Mouse (Mus musculus) CH12.LX (cell line): ENCODE measurements around the gene Cnpy2. TPM values are rescaled to one million over a fixed set of nuclear protein-coding genes. Genes with fewer than 3 reads are reported as not detected.

Experiments
- DNase-seq: peaks from one replicate; pipeline ENCODE4 v3.0.0-alpha.2; 2013; ENCODE audit errors: extremely low read depth
- H3K27ac ChIP-seq: 2 replicates; pipeline ENCODE4 v1.5.1; 2012; ENCODE audit warnings: low read depth, mild to moderate bottlenecking, control low read depth, moderate library complexity; ENCODE audit not compliant: insufficient read depth
- H3K27me3 ChIP-seq: replicated peaks from 2 replicates; pipeline ENCODE3; 2012; ENCODE audit warnings: inconsistent platforms
- H3K36me3 ChIP-seq, 2 experiments: replicated peaks in 1 of 2; 2 replicates each; pipeline versions ENCODE3 to v1.6.1; 2012; ENCODE audit warnings: inconsistent platforms in 1 of 2, low read length in 1 of 2, mild to moderate bottlenecking in 1 of 2, mixed read lengths in 1 of 2, moderate library complexity in 1 of 2; ENCODE audit not compliant: control insufficient read depth in 1 of 2, insufficient read depth in 1 of 2
- H3K4me1 ChIP-seq, 2 experiments: 2 replicates each; pipeline ENCODE4 v1.6.1; 2012; ENCODE audit warnings: inconsistent platforms in 1 of 2, moderate library complexity in 1 of 2; ENCODE audit not compliant: insufficient read depth in 2 of 2, control insufficient read depth in 1 of 2
- H3K4me2 ChIP-seq: 2 replicates; pipeline ENCODE4 v1.6.1; 2012; ENCODE audit warnings: low read depth, mild to moderate bottlenecking, control low read depth; ENCODE audit not compliant: poor library complexity, insufficient read depth, severe bottlenecking
- H3K4me3 ChIP-seq, 3 experiments: fragments of 150-350 bp in 1 of 3; sonication (generic) in 1 of 3; replicated peaks in 1 of 3; 2 replicates each; pipeline versions ENCODE3 to v1.5.1; 2011 to 2012; ENCODE audit warnings: low read depth in 2 of 3, low read length in 2 of 3, mild to moderate bottlenecking in 2 of 3, moderate library complexity in 2 of 3, control low read depth in 1 of 3, improper control_type of control experiment in 1 of 3, inconsistent platforms in 1 of 3, mixed read lengths in 1 of 3; ENCODE audit not compliant: poor library complexity in 1 of 3
- H3K79me2 ChIP-seq: replicated peaks from 2 replicates; pipeline ENCODE4 v1.6.1; 2012; ENCODE audit warnings: mild to moderate bottlenecking, moderate library complexity; ENCODE audit not compliant: control insufficient read depth, poor library complexity, insufficient read depth, severe bottlenecking; ENCODE audit errors: extremely low read depth
- H3K9ac ChIP-seq: 2 replicates; pipeline ENCODE4 v1.6.1; 2012; ENCODE audit warnings: low read depth, mild to moderate bottlenecking, control low read depth, moderate library complexity; ENCODE audit not compliant: insufficient read depth
- H3K9me3 ChIP-seq: replicated peaks from 2 replicates; pipeline ENCODE3; 2012; ENCODE audit warnings: low read length, inconsistent platforms, mixed read lengths
- CTCF ChIP-seq, 2 experiments: IDR thresholded peaks in 1 of 2; conservative IDR thresholded peaks in 1 of 2; 2 replicates each; pipeline ENCODE4 v1.5.1; 2011 to 2012; ENCODE audit warnings: low read depth in 2 of 2, low read length in 2 of 2, improper control_type of control experiment in 1 of 2, inconsistent platforms in 1 of 2, mild to moderate bottlenecking in 1 of 2, moderate library complexity in 1 of 2
- ELF1 ChIP-seq: IDR thresholded peaks from 2 replicates; pipeline ENCODE4 v1.6.1; 2014; ENCODE audit warnings: low read depth, mild to moderate bottlenecking, inconsistent platforms, low read length, improper control_type of control experiment
- MAX ChIP-seq: IDR thresholded peaks from 2 replicates; pipeline ENCODE4 v1.6.1; 2011; ENCODE audit warnings: low read length, improper control_type of control experiment
- POLR2AphosphoS2 ChIP-seq: IDR thresholded peaks from 2 replicates; pipeline ENCODE4 v1.6.1; 2011; ENCODE audit warnings: low read depth, low read length, improper control_type of control experiment
- RAD21 ChIP-seq: IDR thresholded peaks from 2 replicates; pipeline ENCODE4 v1.6.1; 2011; ENCODE audit warnings: low read depth, mild to moderate bottlenecking, low read length, improper control_type of control experiment, moderate library complexity
- RCOR1 ChIP-seq: conservative IDR thresholded peaks from 2 replicates; pipeline ENCODE4 v1.6.1; 2012; ENCODE audit warnings: low read depth, mild to moderate bottlenecking, inconsistent platforms, low read length, improper control_type of control experiment
- ZNF384 ChIP-seq: IDR thresholded peaks from 2 replicates; pipeline ENCODE4 v1.6.1; 2012; ENCODE audit warnings: low read depth, low read length, improper control_type of control experiment, inconsistent platforms
- dilution Hi-C: fragments of 300-500 bp; cut with MboI; formaldehyde crosslinking; loops from 2 replicates; pipeline ENCODE4 v1.14.3; 2020; ENCODE audit warnings: low sequenced_read_pairs; ENCODE audit not compliant: extremely low pct_unique_long_range_greater_than_20kb, extremely low pct_ligation_motif_present
- in situ Hi-C: fragments of 300-500 bp; cut with MboI; formaldehyde crosslinking; loops from 3 replicates; pipeline ENCODE4 v1.14.3; 2019; ENCODE audit warnings: low sequenced_read_pairs, low pct_ligation_motif_present, low pct_unique_long_range_greater_than_20kb, mixed read lengths
- polyA plus RNA-seq: library from polyadenylated mRNA; unstranded; fragments of >175 nt; gene quantifications from 2 replicates; pipeline ENCODE4 v1.2.1, GENCODE M21; 2012; ENCODE audit warnings: low read depth; ENCODE audit not compliant: insufficient read length
- total RNA-seq, 2 experiments: library from RNA; depleted of rRNA; stranded (reverse); fragments of 300-350 nt in 1 of 2; fragments of >200 nt in 1 of 2; gene quantifications; 2 replicates each; pipeline ENCODE4 v1.2.3; 2012 to 2014

Cnpy2 gene
- total and polyA plus RNA-seq, 3 experiments = 64.9 to 111 (median 98.9) TPM

DNA sequence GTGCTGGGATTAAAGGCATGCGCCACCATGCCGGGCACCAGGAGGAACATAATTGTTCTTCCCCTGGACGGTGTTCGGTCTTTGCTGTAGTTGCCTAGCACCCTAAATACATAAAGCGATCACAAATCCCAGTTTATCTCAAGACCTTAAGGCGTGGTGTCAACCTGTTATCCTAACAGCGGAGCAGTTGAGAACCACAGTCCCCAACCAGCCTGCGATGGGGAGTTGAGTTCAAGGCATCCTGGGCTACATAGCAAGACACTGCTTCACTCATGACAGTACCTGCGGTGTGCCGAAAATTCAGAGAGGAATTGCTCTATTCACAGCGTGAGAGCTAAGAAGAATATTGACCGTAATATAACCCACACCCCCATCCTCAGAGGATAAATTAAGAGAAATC, 618 bp upstream of the Cnpy2 start:
- Histone ChIP-seq H3K9me3 (no peaks in the 10 kb centered on the region), H3K4me1 (peaks cover 6 to 15% of the 10 kb centered on the region in 2 experiments), H3K79me2 (peaks cover 3% of the 10 kb centered on the region), H3K36me3 (peaks cover 43 to 60% of the 10 kb centered on the region in 2 experiments), H3K27me3 (no peaks in the 10 kb centered on the region), H3K27ac (no peak overlapping the region; the same call in 1 of the 2 replicates), H3K9ac (peak overlapping the region; percentile 93), H3K4me3 (peak overlapping the region; percentile 41 to 86 (median 64)), H3K4me2 (peak overlapping the region; percentile 60)
- dilution Hi-C loops = no loop called here
- no peak for DNase-seq
- no peak for TF ChIP-seq RCOR1
- TF ChIP-seq POLR2AphosphoS2 = peak; percentile 9; the same call in 1 of the 2 replicates
- in situ Hi-C loops = no loop called here

DNA sequence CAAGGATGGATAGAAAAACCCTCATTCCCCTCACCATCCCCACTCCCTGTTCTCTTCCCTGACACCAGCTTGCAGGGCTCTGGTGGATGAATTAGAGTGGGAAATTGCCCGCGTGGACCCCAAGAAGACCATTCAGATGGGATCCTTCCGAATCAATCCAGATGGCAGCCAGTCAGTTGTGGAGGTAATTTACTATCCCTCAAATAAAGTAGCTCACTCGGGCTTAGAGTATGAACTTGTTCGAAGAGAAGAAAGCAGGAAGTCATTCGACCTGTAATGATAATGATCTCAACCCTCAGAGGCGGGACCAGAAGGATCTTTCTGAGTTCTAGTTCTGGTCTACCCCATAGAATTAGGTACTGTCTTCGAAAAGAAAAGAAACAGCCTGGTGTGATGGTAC, 1.3 kb downstream of the Cnpy2 start:
- TF ChIP-seq POLR2AphosphoS2 (no peak), ELF1 (0 out of 2 replicates have a peak, but pooled peaks have one; percentile 45)
- Histone ChIP-seq H3K4me1 (peaks cover 6 to 15% of the 10 kb centered on the region in 2 experiments), H3K36me3 (peaks cover 42 to 60% of the 10 kb centered on the region in 2 experiments), H3K4me2 (peak overlapping the region; percentile 76), H3K79me2 (peaks cover 3% of the 10 kb centered on the region), H3K4me3 (peak overlapping the region; percentile 64 to 86 (median 78)), H3K27ac (peak overlapping the region; percentile 47; the same call in 1 of the 2 replicates), H3K9ac (peak overlapping the region; percentile 93), H3K9me3 (no peaks in the 10 kb centered on the region), H3K27me3 (no peaks in the 10 kb centered on the region)
- in situ Hi-C loops (no loop called here), dilution Hi-C loops (no loop called here)
- no peak for DNase-seq

GRCm38 (mm10) chr10:128326825-128327224, 4.6 kb downstream of the Cnpy2 start:
- TF ChIP-seq MAX (no peak), ZNF384 (peak; percentile 59)
- no peak overlapping the region for H3K27ac ChIP-seq
- H3K27me3 ChIP-seq = no peaks in the 10 kb centered on the region
- H3K9me3 ChIP-seq = no peaks in the 10 kb centered on the region
- dilution Hi-C loops (no loop called here), in situ Hi-C loops (no loop called here)
- H3K79me2 ChIP-seq = peaks cover 3% of the 10 kb centered on the region; the same call in 1 of the 2 replicates
- H3K9ac ChIP-seq = no peak overlapping the region
- DNase-seq = no peak
- H3K4me3 ChIP-seq = no peak overlapping the region
- H3K36me3 ChIP-seq = peaks cover 22 to 41% of the 10 kb centered on the region in 2 experiments
- no peak overlapping the region for H3K4me2 ChIP-seq
- peaks cover 2 to 10% of the 10 kb centered on the region in 2 experiments; a peak in 2 of 4 replicates for H3K4me1 ChIP-seq

GRCm38 (mm10) chr10:128327610-128328009, 5.4 kb downstream of the Cnpy2 start:
- TF ChIP-seq CTCF (conservative IDR thresholded peaks at IDR 0.05 in 1 of 2, IDR thresholded peaks at IDR 0.05 in 1 of 2; ENCODE audit: low read depth in 2 of 2, low read length in 2 of 2) (peak in 1 of 2 experiments; percentile 52; a peak in 2 of 4 replicates), ELF1 (no peak), RAD21 (peak; percentile 7)
- TF ChIP-seq, all 38 proteins: peak for 2
- no peak overlapping the region for H3K4me3 ChIP-seq
- H3K79me2 ChIP-seq = peaks cover 3% of the 10 kb centered on the region; the same call in 1 of the 2 replicates
- no peak overlapping the region for H3K27ac ChIP-seq
- peaks cover 2 to 10% of the 10 kb centered on the region in 2 experiments; a peak in 2 of 4 replicates for H3K4me1 ChIP-seq
- H3K36me3 ChIP-seq = peaks cover 22 to 41% of the 10 kb centered on the region in 2 experiments
- no peak for DNase-seq
- no peak overlapping the region for H3K9ac ChIP-seq
- H3K4me2 ChIP-seq = no peak overlapping the region
- H3K9me3 ChIP-seq = no peaks in the 10 kb centered on the region
- in situ Hi-C loops (no loop called here), dilution Hi-C loops (no loop called here)
- no peaks in the 10 kb centered on the region for H3K27me3 ChIP-seq
